Mouse (Mus musculus) hindbrain, embryonic 16.5 days (tissue): ENCODE results near the gene Tiam1. TPM values are rescaled to one million over a fixed set of nuclear protein-coding genes. Genes with fewer than 3 reads are reported as not detected.

ENCODE experiments used
- ATAC-seq: fragments of 200-750 bp; cut with Nextera tagmentation; 2 replicates; pipeline ENCODE4 v1.8.0; 2017; ENCODE audit warnings: moderate TSS enrichment, moderate library complexity
- H3K27ac ChIP-seq: fragments of 300-500 bp; sonication (generic); 2 replicates; pipeline ENCODE4 v1.5.1; 2014; ENCODE audit warnings: low read depth, mild to moderate bottlenecking, control low read depth, low read length, moderate library complexity
- H3K27me3 ChIP-seq: fragments of 300-500 bp; sonication (generic); replicated peaks from 2 replicates; pipeline ENCODE4 v1.6.1; 2014; ENCODE audit warnings: low read length; ENCODE audit not compliant: control insufficient read depth, insufficient read depth
- H3K36me3 ChIP-seq: fragments of 300-500 bp; sonication (generic); 2 replicates; pipeline ENCODE4 v1.6.1; 2014; ENCODE audit warnings: mild to moderate bottlenecking, low read length, moderate library complexity, mixed read lengths; ENCODE audit not compliant: control insufficient read depth, insufficient read depth
- H3K4me1 ChIP-seq: fragments of 300-500 bp; sonication (generic); 2 replicates; pipeline ENCODE4 v1.6.1; 2014; ENCODE audit warnings: low read depth, low read length; ENCODE audit not compliant: control insufficient read depth, insufficient read depth
- H3K4me2 ChIP-seq: fragments of 300-500 bp; sonication (generic); 2 replicates; pipeline ENCODE4 v1.6.1; 2014; ENCODE audit warnings: mild to moderate bottlenecking, low read length, control low read depth, moderate library complexity
- H3K4me3 ChIP-seq: fragments of 300-500 bp; sonication (generic); 2 replicates; pipeline ENCODE4 v1.5.1; 2014; ENCODE audit warnings: mild to moderate bottlenecking, low read length, control low read depth, moderate library complexity
- H3K9ac ChIP-seq: fragments of 300-500 bp; sonication (generic); 2 replicates; pipeline ENCODE4 v1.6.1; 2014; ENCODE audit warnings: low read depth, mild to moderate bottlenecking, control low read depth, low read length, moderate library complexity
- H3K9me3 ChIP-seq: fragments of 300-500 bp; sonication (generic); 2 replicates; pipeline ENCODE4 v1.6.1; 2014; ENCODE audit warnings: mild to moderate bottlenecking, low read length, moderate library complexity; ENCODE audit not compliant: control insufficient read depth
- WGBS: fragments of 180-500 bp; shearing (Covaris S2); extraction: QIAGEN DNeasy Blood & Tissue Kit; methylation state at CpG from one replicate; pipeline ENCODE4 v1.1.7; 2014; 5-methylcytosine and 5-hydroxymethylcytosine counted together
- polyA plus RNA-seq: library from polyadenylated mRNA; unstranded; fragments of >200 nt; fragmentation: Nextera tagmentation; extraction: Ambion mirVana; gene quantifications from 2 replicates; pipeline ENCODE4 v1.2.1, GENCODE M21; 2015

The Tiam1 gene
- polyA plus RNA-seq, 1 experiment from 2014 or later = 16.6 TPM

GRCm38 (mm10) chr16:90070104-90070503 is 73.5 kb downstream of the Tiam1 start:
- Histone ChIP-seq H3K27me3 (no peaks in the 10 kb centered on the region), H3K4me1 (peaks cover 26% of the 10 kb centered on the region), H3K27ac (no peak overlapping the region), H3K36me3 (no peaks in the 10 kb centered on the region), H3K4me3 (no peak overlapping the region), H3K4me2 (no peak overlapping the region), H3K9ac (no peak overlapping the region), H3K9me3 (no peaks in the 10 kb centered on the region)
- ATAC-seq = no peak
- 79% methylated on average over 11 of the region's 11 CpGs for WGBS

GRCm38 (mm10) chr16:90069197-90069596 is 74.4 kb downstream of the Tiam1 start:
- no peak overlapping the region for H3K4me3 ChIP-seq
- H3K4me1 ChIP-seq = peaks cover 25% of the 10 kb centered on the region
- 37% methylated on average over 8 of the region's 8 CpGs for WGBS
- no peaks in the 10 kb centered on the region for H3K9me3 ChIP-seq
- H3K27ac ChIP-seq = no peak overlapping the region
- no peak overlapping the region for H3K9ac ChIP-seq
- H3K36me3 ChIP-seq = no peaks in the 10 kb centered on the region
- no peak overlapping the region for H3K4me2 ChIP-seq
- no peaks in the 10 kb centered on the region for H3K27me3 ChIP-seq
- ATAC-seq = no peak

- H3K4me3 ChIP-seq = no peak overlapping the region
- no peaks in the 10 kb centered on the region for H3K9me3 ChIP-seq
- WGBS = 66% methylated on average over 14 of the region's 14 CpGs
- no peaks in the 10 kb centered on the region for H3K27me3 ChIP-seq
- no peak overlapping the region for H3K4me2 ChIP-seq
- H3K36me3 ChIP-seq = no peaks in the 10 kb centered on the region
- no peak overlapping the region for H3K27ac ChIP-seq
- peak; percentile 71 for ATAC-seq
- no peak overlapping the region for H3K9ac ChIP-seq
- no peaks in the 10 kb centered on the region for H3K4me1 ChIP-seq
Measured at GRCm38 (mm10) chr16:90052905-90053519, 90.6 kb downstream of the Tiam1 start.

- H3K27me3 ChIP-seq = no peaks in the 10 kb centered on the region
- no peak for ATAC-seq
- H3K9ac ChIP-seq = 0 out of 2 replicates have a peak overlapping the region, but pooled peaks have one; percentile 3
- H3K9me3 ChIP-seq = no peaks in the 10 kb centered on the region
- no peaks in the 10 kb centered on the region for H3K36me3 ChIP-seq
- H3K4me1 ChIP-seq = no peaks in the 10 kb centered on the region
- no peak overlapping the region for H3K4me3 ChIP-seq
- no peak overlapping the region for H3K4me2 ChIP-seq
- WGBS = 81% methylated on average over 11 of the region's 11 CpGs
- no peak overlapping the region for H3K27ac ChIP-seq
Measured at GRCm38 (mm10) chr16:90052409-90052808, 91.2 kb downstream of the Tiam1 start.

- Histone ChIP-seq H3K4me2 (no peak overlapping the region), H3K4me1 (no peaks in the 10 kb centered on the region), H3K27me3 (no peaks in the 10 kb centered on the region), H3K9me3 (no peaks in the 10 kb centered on the region), H3K36me3 (no peaks in the 10 kb centered on the region), H3K27ac (no peak overlapping the region), H3K9ac (no peak overlapping the region), H3K4me3 (no peak overlapping the region)
- ATAC-seq = no peak
- WGBS = 90% methylated on average over 7 of the region's 7 CpGs
Measured at GRCm38 (mm10) chr16:90051051-90051450, 92.5 kb downstream of the Tiam1 start.

GRCm38 (mm10) chr16:90047841-90048240 is 95.7 kb downstream of the Tiam1 start:
- ATAC-seq = no peak
- no peak overlapping the region for H3K27ac ChIP-seq
- H3K4me2 ChIP-seq = no peak overlapping the region
- H3K36me3 ChIP-seq = no peaks in the 10 kb centered on the region
- H3K4me3 ChIP-seq = no peak overlapping the region
- H3K27me3 ChIP-seq = no peaks in the 10 kb centered on the region
- no peaks in the 10 kb centered on the region for H3K4me1 ChIP-seq
- WGBS = 91% methylated on average over 6 of the region's 6 CpGs
- no peak overlapping the region for H3K9ac ChIP-seq
- no peaks in the 10 kb centered on the region for H3K9me3 ChIP-seq

- no peak for ATAC-seq
- no peaks in the 10 kb centered on the region for H3K9me3 ChIP-seq
- no peak overlapping the region for H3K4me3 ChIP-seq
- H3K9ac ChIP-seq = no peak overlapping the region
- no peak overlapping the region for H3K4me2 ChIP-seq
- H3K27ac ChIP-seq = no peak overlapping the region
- H3K4me1 ChIP-seq = no peaks in the 10 kb centered on the region; the same call in 1 of the 2 replicates
- H3K27me3 ChIP-seq = no peaks in the 10 kb centered on the region
- H3K36me3 ChIP-seq = no peaks in the 10 kb centered on the region
- WGBS = 77% methylated on average over 12 of the region's 12 CpGs
Measured at GRCm38 (mm10) chr16:90046494-90047158, 96.9 kb downstream of the Tiam1 start.

GRCm38 (mm10) chr16:90045611-90046010 is 98.0 kb downstream of the Tiam1 start:
- Histone ChIP-seq H3K4me2 (no peak overlapping the region), H3K4me3 (no peak overlapping the region), H3K9ac (no peak overlapping the region), H3K27me3 (no peaks in the 10 kb centered on the region), H3K27ac (no peak overlapping the region), H3K36me3 (no peaks in the 10 kb centered on the region), H3K9me3 (no peaks in the 10 kb centered on the region), H3K4me1 (peaks cover 3% of the 10 kb centered on the region)
- WGBS = 94% methylated on average over 8 of the region's 8 CpGs
- ATAC-seq = no peak

GRCm38 (mm10) chr16:90044004-90044754 is 99.4 kb downstream of the Tiam1 start:
- Histone ChIP-seq H3K36me3 (no peaks in the 10 kb centered on the region), H3K9me3 (no peaks in the 10 kb centered on the region), H3K27me3 (no peaks in the 10 kb centered on the region), H3K4me2 (no peak overlapping the region), H3K4me1 (peaks cover 3% of the 10 kb centered on the region), H3K27ac (no peak overlapping the region), H3K4me3 (no peak overlapping the region), H3K9ac (no peak overlapping the region)
- ATAC-seq = no peak
- 86% methylated on average over 21 of the region's 21 CpGs for WGBS
